Mouse (Mus musculus): ENCODE results near the gene Trat1. TPM values are rescaled to one million over a fixed set of nuclear protein-coding genes. Genes with fewer than 3 reads are reported as not detected.

The Trat1 gene
- 0.08 TPM in 1 of 2 replicates, not detected in the other for polyA plus RNA-seq (2015; fragmentation: Nextera tagmentation; extraction: Ambion mirVana)

- H3K4me1 ChIP-seq (ENCODE audit: control insufficient read depth, insufficient read depth, low read length), result no peaks in the 10 kb centered on the region
- H3K4me2 ChIP-seq (ENCODE audit: low read depth, low read length), result no peak within 1 kb of the TSS
- H3K9me3 ChIP-seq (replicated peaks; ENCODE audit: control insufficient read depth, low read length), result no peaks in the 10 kb centered on the region
- 54% methylated on average over 3 of the region's 3 CpGs for WGBS
- H3K27me3 ChIP-seq (ENCODE audit: control insufficient read depth, insufficient read depth, low read length), result no peaks in the 10 kb centered on the region
- no peaks in the 10 kb centered on the region for H3K36me3 ChIP-seq (ENCODE audit: control insufficient read depth, insufficient read depth, low read length)
- H3K27ac ChIP-seq (ENCODE audit: low read length), result no peak within 1 kb of the TSS
- ATAC-seq (ENCODE audit: insufficient read depth, low FRiP score), result no peak
- no peak within 1 kb of the TSS for H3K9ac ChIP-seq (ENCODE audit: low read length)
- H3K4me3 ChIP-seq (replicated peaks; ENCODE audit: low read length), result no peak within 1 kb of the TSS
These were observed at the start of gene Trat1 for GRCm38 (mm10) chr16:48771971-48772445. Gene Trat1, minus strand, starts transcription at chr16:48772021.

- ATAC-seq (ENCODE audit: insufficient read depth, low FRiP score), result no peak
- Histone ChIP-seq H3K9ac (ENCODE audit: low read length) (no peak overlapping the region), H3K4me1 (ENCODE audit: control insufficient read depth, insufficient read depth, low read length) (no peaks in the 10 kb centered on the region), H3K27ac (ENCODE audit: low read length) (no peak overlapping the region), H3K4me3 (replicated peaks; ENCODE audit: low read length) (no peak overlapping the region), H3K36me3 (ENCODE audit: control insufficient read depth, insufficient read depth, low read length) (no peaks in the 10 kb centered on the region), H3K9me3 (replicated peaks; ENCODE audit: control insufficient read depth, low read length) (no peaks in the 10 kb centered on the region), H3K4me2 (ENCODE audit: low read depth, low read length) (no peak overlapping the region), H3K27me3 (ENCODE audit: control insufficient read depth, insufficient read depth, low read length) (no peaks in the 10 kb centered on the region)
- 91% methylated on average over 6 of the region's 6 CpGs for WGBS
These were observed 46.7 kb upstream of the Trat1 start for GRCm38 (mm10) chr16:48818524-48818923.

- no peak within 1 kb of the TSS for H3K4me3 ChIP-seq (replicated peaks; ENCODE audit: low read length)
- H3K27me3 ChIP-seq (ENCODE audit: control insufficient read depth, insufficient read depth, low read length), result no peaks in the 10 kb centered on the region
- no peaks in the 10 kb centered on the region; the same call in 1 of the 2 replicates for H3K4me1 ChIP-seq (ENCODE audit: control insufficient read depth, insufficient read depth, low read length)
- no peak within 1 kb of the TSS for H3K27ac ChIP-seq (ENCODE audit: low read length)
- no peak for ATAC-seq (ENCODE audit: insufficient read depth, low FRiP score)
- WGBS, result 90% methylated on average over 2 of the region's 2 CpGs
- no peaks in the 10 kb centered on the region for H3K36me3 ChIP-seq (ENCODE audit: control insufficient read depth, insufficient read depth, low read length)
- no peaks in the 10 kb centered on the region for H3K9me3 ChIP-seq (replicated peaks; ENCODE audit: control insufficient read depth, low read length)
- H3K4me2 ChIP-seq (ENCODE audit: low read depth, low read length), result no peak within 1 kb of the TSS
- H3K9ac ChIP-seq (ENCODE audit: low read length), result no peak within 1 kb of the TSS
These were observed 44.9 kb upstream of the Trat1 start, which contains the start of gene Retnlb for GRCm38 (mm10) chr16:48816695-48817094. Gene Retnlb, plus strand, starts transcription at chr16:48816856.

- Histone ChIP-seq H3K27me3 (ENCODE audit: control insufficient read depth, insufficient read depth, low read length) (no peaks in the 10 kb centered on the region), H3K36me3 (ENCODE audit: control insufficient read depth, insufficient read depth, low read length) (no peaks in the 10 kb centered on the region), H3K4me3 (replicated peaks; ENCODE audit: low read length) (no peak overlapping the region), H3K9ac (ENCODE audit: low read length) (no peak overlapping the region), H3K27ac (ENCODE audit: low read length) (no peak overlapping the region), H3K4me1 (ENCODE audit: control insufficient read depth, insufficient read depth, low read length) (no peaks in the 10 kb centered on the region; the same call in 1 of the 2 replicates), H3K4me2 (ENCODE audit: low read depth, low read length) (no peak overlapping the region), H3K9me3 (replicated peaks; ENCODE audit: control insufficient read depth, low read length) (no peaks in the 10 kb centered on the region)
- ATAC-seq (ENCODE audit: insufficient read depth, low FRiP score), result no peak
- WGBS, result 39% methylated on average over 7 of the region's 7 CpGs
These were observed 40.1 kb upstream of the Trat1 start for GRCm38 (mm10) chr16:48811881-48812436.

GRCm38 (mm10) chr16:48809374-48809773 lies 37.6 kb upstream of the Trat1 start:
- H3K9ac ChIP-seq (ENCODE audit: low read length), result no peak overlapping the region
- WGBS, result 58% methylated on average over 2 of the region's 2 CpGs
- H3K27ac ChIP-seq (ENCODE audit: low read length), result no peak overlapping the region
- H3K9me3 ChIP-seq (replicated peaks; ENCODE audit: control insufficient read depth, low read length), result no peaks in the 10 kb centered on the region
- no peak overlapping the region for H3K4me3 ChIP-seq (replicated peaks; ENCODE audit: low read length)
- no peaks in the 10 kb centered on the region for H3K27me3 ChIP-seq (ENCODE audit: control insufficient read depth, insufficient read depth, low read length)
- no peak for ATAC-seq (ENCODE audit: insufficient read depth, low FRiP score)
- no peaks in the 10 kb centered on the region; the same call in 1 of the 2 replicates for H3K4me1 ChIP-seq (ENCODE audit: control insufficient read depth, insufficient read depth, low read length)
- H3K4me2 ChIP-seq (ENCODE audit: low read depth, low read length), result no peak overlapping the region
- H3K36me3 ChIP-seq (ENCODE audit: control insufficient read depth, insufficient read depth, low read length), result no peaks in the 10 kb centered on the region

GRCm38 (mm10) chr16:48806521-48806920 lies 34.7 kb upstream of the Trat1 start:
- ATAC-seq (ENCODE audit: insufficient read depth, low FRiP score), result no peak
- no peak overlapping the region for H3K4me3 ChIP-seq (replicated peaks; ENCODE audit: low read length)
- H3K36me3 ChIP-seq (ENCODE audit: control insufficient read depth, insufficient read depth, low read length), result no peaks in the 10 kb centered on the region
- H3K9me3 ChIP-seq (replicated peaks; ENCODE audit: control insufficient read depth, low read length), result no peaks in the 10 kb centered on the region
- H3K4me2 ChIP-seq (ENCODE audit: low read depth, low read length), result no peak overlapping the region
- no peak overlapping the region for H3K27ac ChIP-seq (ENCODE audit: low read length)
- no peaks in the 10 kb centered on the region for H3K27me3 ChIP-seq (ENCODE audit: control insufficient read depth, insufficient read depth, low read length)
- WGBS, result 85% methylated on average over 1 of the region's 1 CpGs
- H3K9ac ChIP-seq (ENCODE audit: low read length), result no peak overlapping the region
- H3K4me1 ChIP-seq (ENCODE audit: control insufficient read depth, insufficient read depth, low read length), result no peaks in the 10 kb centered on the region

GRCm38 (mm10) chr16:48805412-48805811 lies 33.6 kb upstream of the Trat1 start:
- Histone ChIP-seq H3K36me3 (ENCODE audit: control insufficient read depth, insufficient read depth, low read length) (no peaks in the 10 kb centered on the region), H3K27ac (ENCODE audit: low read length) (no peak overlapping the region), H3K4me1 (ENCODE audit: control insufficient read depth, insufficient read depth, low read length) (no peaks in the 10 kb centered on the region), H3K4me3 (replicated peaks; ENCODE audit: low read length) (no peak overlapping the region), H3K27me3 (ENCODE audit: control insufficient read depth, insufficient read depth, low read length) (no peaks in the 10 kb centered on the region), H3K9me3 (replicated peaks; ENCODE audit: control insufficient read depth, low read length) (no peaks in the 10 kb centered on the region), H3K4me2 (ENCODE audit: low read depth, low read length) (no peak overlapping the region), H3K9ac (ENCODE audit: low read length) (no peak overlapping the region)
- 73% methylated on average over 1 of the region's 1 CpGs for WGBS
- ATAC-seq (ENCODE audit: insufficient read depth, low FRiP score), result no peak

GRCm38 (mm10) chr16:48800906-48801305 lies 29.1 kb upstream of the Trat1 start:
- Histone ChIP-seq H3K27ac (ENCODE audit: low read length) (no peak overlapping the region), H3K9me3 (replicated peaks; ENCODE audit: control insufficient read depth, low read length) (no peaks in the 10 kb centered on the region), H3K27me3 (ENCODE audit: control insufficient read depth, insufficient read depth, low read length) (no peaks in the 10 kb centered on the region), H3K4me2 (ENCODE audit: low read depth, low read length) (no peak overlapping the region), H3K4me1 (ENCODE audit: control insufficient read depth, insufficient read depth, low read length) (no peaks in the 10 kb centered on the region), H3K9ac (ENCODE audit: low read length) (no peak overlapping the region), H3K4me3 (replicated peaks; ENCODE audit: low read length) (no peak overlapping the region), H3K36me3 (ENCODE audit: control insufficient read depth, insufficient read depth, low read length) (no peaks in the 10 kb centered on the region)
- no peak for ATAC-seq (ENCODE audit: insufficient read depth, low FRiP score)
- WGBS, result 84% methylated on average over 2 of the region's 2 CpGs

- H3K27me3 ChIP-seq (ENCODE audit: control insufficient read depth, insufficient read depth, low read length), result no peaks in the 10 kb centered on the region
- no peak overlapping the region for H3K4me2 ChIP-seq (ENCODE audit: low read depth, low read length)
- no peaks in the 10 kb centered on the region for H3K4me1 ChIP-seq (ENCODE audit: control insufficient read depth, insufficient read depth, low read length)
- WGBS, result 88% methylated on average over 3 of the region's 3 CpGs
- H3K27ac ChIP-seq (ENCODE audit: low read length), result no peak overlapping the region
- H3K9ac ChIP-seq (ENCODE audit: low read length), result no peak overlapping the region
- no peak for ATAC-seq (ENCODE audit: insufficient read depth, low FRiP score)
- no peak overlapping the region for H3K4me3 ChIP-seq (replicated peaks; ENCODE audit: low read length)
- H3K9me3 ChIP-seq (replicated peaks; ENCODE audit: control insufficient read depth, low read length), result no peaks in the 10 kb centered on the region
- H3K36me3 ChIP-seq (ENCODE audit: control insufficient read depth, insufficient read depth, low read length), result no peaks in the 10 kb centered on the region
These were observed 27.6 kb upstream of the Trat1 start for GRCm38 (mm10) chr16:48799470-48799869.
